Mouse (Mus musculus) urinary bladder, adult 2 months (tissue): ENCODE measurements around the gene Phf21a. TPM values are rescaled to one million over a fixed set of nuclear protein-coding genes. Genes with fewer than 3 reads are reported as not detected.

Experiments used
- DNase-seq: peaks from one replicate; pipeline ENCODE4 v3.0.0; 2022; ENCODE audit warnings: low spot score
- polyA plus RNA-seq: library from polyadenylated mRNA; depleted of rRNA; stranded (reverse); fragments of >200 nt; gene quantifications from 2 replicates; pipeline ENCODE4 v1.2.3, GENCODE M21; 2012

The Phf21a gene
- polyA plus RNA-seq, 1 experiment: 27.1 TPM

DNA sequence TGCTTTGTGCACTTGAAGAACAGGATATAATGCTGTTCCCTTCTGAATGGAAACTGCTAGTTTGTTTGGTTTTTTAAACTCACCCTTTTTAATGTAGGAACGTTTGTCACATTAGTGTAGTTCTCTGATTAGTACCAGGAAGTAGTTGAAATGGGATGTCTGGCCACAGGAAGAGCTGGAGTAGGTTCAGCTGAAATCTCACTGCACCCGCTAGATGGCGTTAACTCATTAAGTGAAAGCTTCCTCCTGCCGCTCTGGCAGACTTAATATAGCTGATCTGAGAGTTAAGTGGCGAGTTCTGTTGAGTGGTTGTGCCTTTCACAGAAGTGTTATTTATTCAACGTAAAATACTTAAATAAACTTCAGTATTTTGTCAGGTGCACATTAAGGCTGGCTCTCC lies 203.5 kb downstream of the Phf21a start:
- no peak for DNase-seq

DNA sequence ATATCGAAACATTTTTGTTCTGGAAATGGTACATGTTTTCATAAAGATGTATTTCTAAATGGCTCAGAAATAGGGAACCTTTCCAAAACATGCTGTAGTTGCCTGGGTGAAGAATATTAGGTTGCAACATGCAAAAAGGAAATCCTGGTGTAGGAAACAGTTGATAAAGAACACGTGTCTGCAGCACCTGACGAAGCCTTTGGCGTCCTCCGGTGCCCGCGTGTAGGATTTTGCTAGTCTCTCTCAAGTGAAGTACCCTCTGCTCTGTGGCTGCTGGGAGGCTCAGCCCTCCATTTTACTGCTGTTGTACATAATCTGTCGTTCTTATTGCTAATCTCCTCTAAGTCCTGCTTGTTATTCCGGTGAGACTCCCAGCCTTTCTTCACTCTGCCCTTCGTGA lies 207.0 kb downstream of the Phf21a start:
- DNase-seq: no peak

DNA sequence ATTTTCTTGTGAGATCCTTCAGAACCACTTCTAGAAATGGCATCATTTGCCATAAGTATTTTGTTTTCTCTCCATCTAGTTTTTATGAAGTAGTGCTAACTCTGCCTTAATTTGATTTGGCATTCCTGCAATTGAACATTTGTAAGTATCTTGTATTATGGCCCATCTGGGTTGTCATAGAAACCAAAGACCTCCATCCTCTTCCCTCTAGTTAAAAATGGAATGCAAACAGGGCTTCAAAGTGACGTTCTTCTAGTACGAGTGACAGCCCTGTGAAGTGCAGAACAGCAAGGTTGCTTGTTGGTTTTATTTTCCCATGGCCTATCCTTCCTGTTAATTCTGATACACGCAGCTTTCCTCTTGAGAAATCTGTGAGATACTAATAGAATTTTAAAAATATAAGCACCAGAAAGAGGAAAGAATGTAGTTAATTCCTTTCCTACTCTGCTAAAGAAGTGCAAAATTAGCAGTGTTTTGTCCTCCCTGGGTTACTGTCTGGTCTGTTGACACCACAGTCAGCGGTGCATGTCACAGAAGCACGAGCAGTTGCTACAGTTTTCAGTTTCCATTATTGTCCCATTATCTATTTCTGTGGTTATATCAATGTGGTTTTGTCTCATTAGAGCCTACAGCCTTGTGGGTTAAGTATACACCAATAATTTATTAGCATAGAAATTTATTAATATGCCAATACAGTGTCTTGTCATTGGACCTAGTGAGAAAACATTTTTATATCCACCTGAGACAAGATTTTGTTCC lies 209.1 kb downstream of the Phf21a start:
- DNase-seq: no peak

DNA sequence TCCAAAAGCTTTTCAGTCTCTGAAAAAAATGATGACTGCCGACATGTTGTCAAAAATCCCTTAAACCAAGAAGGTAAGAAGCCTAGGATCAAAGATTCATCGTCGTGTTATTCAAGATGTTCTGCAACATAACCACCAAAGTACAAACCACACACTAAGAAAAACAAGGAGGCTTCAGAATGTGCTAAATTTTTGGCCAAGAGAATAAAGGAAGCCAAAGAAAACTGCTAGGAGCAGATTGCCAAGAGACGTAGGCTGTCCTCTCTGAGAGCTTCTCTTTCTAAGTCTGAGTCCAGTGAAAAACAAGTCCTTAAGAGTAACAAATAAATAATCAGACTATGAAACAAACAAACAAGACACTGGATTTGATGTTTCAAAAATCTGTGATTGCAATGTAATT lies 219.6 kb downstream of the Phf21a start:
- DNase-seq: no peak

DNA sequence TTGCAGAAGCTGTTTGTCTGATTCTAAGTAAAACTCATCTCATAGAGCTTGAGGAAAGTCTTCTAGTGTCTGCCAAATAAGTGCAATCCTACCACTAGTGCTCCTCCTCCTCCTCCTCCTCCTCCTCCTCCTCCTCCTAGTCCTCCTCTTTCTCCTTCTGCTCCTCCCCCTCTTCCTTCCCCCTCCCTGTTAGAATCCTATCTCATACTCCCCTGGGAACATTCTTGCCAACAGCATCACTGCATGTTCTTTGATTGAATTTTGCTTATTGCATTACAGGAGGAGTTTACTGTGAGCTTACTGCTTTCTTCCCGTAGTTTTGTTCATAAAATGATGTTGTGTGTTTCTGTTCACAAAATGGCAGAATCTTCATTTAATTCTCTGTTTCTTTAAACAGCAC lies 221.1 kb downstream of the Phf21a start:
- no peak for DNase-seq

DNA sequence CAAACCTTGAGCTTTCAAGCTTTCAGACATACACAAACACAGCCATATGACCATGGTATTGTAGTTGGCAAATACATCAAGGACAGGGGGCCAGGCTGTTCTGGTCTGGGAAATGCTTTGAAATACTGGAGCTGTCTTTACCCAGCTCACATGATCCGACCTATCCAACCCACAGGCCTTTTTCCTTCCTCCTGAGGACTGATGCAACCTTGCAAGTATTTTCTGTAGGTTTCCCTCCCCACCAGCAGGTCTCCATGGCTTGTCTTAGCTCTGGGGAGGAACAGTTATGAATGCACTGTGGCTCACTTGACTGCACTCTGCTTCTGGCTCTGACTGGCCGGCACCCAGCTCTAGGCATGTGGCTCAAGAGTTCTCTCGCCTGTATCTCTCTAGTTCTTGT lies 223.7 kb downstream of the Phf21a start:
- no peak for DNase-seq

DNA sequence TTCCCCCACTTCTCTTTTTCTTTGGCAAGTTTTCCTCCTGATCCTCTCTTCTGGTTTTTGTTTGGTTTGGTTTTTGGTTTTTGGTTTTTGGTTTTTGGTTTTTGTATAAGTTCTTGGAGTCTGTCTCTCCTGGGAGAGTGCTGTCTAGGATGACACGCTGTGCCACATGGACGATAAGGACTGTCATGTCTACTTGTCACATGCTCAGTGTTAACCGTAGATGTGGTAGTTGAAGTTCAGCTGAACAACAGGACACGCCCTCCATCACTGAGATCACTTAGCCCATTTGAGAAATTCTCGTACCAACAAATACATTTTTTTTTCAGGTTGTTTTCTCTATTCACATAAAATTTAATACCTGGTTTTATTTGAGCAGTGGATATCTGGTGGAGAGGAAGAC lies 224.3 kb downstream of the Phf21a start:
- DNase-seq: no peak

DNA sequence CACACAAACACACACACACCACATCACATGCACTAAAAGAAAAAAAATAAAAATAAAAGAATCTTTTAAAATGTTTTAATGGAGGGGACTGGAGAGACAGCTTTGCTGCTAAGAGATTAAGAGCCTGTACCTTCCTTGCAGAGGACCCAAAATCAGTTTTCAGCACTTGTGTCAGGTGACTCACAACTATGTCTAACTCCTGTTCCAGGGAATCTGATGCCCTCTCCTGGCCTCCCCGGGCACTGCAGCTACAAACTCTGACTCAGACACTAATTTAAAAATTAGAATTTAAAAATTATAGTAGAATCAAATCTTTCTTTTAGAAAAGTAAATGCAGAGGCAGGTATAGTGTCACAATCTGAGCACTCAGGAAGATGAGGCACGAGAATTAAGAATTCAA lies 229.8 kb downstream of the Phf21a start:
- DNase-seq: no peak

DNA sequence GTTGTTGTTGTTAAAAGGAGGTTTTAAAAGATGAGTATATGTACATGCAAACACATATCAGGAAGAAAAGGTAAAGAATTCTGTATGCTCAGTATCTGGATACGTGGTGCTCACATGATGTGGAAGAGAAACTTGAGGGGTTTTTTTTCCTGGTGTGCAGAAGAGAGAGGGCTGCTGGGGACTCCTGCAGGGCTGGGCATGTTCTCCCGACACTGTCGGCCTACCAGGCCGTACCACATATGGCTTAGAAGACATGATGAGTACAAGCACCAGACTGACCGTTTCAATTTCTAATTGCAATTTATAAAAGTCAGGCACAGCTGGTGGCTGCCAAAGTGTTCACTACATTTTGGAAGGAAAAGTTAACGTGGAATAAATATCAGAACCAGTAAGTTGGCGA lies 232.8 kb downstream of the Phf21a start:
- DNase-seq: no peak

DNA sequence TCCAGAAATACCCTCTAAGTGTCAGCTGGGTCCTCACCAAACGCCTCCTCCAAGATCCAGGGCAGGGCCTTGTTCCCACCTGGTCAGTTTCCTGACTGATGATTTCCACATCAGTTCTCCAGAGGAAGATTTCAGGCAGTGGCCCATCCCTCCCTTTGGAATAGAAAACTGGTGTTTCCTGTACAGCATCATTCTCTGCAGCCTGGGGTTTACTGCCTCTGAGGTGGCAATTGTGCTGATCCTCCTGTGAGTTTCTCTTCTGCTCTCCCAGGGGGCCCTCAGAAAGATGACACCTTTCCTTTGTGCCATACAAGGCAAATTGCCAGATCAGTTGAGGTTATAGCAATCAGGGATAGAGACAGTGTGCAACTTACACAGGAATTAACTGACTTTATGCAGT lies 233.3 kb downstream of the Phf21a start:
- DNase-seq: no peak

DNA sequence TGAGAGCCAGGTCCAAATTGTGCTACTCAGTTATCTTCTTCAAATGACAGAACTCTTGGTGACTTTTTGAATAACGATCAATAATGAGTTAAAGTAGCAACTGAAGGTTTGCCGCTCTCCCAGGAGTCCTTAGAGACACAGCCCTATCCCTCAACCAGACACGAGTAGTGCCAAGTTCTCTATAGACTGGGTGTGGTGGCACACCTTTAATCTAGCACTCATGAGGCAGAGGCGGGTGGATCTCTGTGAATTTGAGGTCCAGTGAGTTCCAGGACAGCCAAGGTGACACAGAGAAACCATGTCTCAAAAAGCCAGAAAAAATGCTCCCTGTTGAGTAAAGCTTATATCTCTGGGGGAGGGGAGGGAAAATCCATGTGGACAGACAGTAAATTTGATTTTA lies 234.7 kb downstream of the Phf21a start:
- no peak for DNase-seq

DNA sequence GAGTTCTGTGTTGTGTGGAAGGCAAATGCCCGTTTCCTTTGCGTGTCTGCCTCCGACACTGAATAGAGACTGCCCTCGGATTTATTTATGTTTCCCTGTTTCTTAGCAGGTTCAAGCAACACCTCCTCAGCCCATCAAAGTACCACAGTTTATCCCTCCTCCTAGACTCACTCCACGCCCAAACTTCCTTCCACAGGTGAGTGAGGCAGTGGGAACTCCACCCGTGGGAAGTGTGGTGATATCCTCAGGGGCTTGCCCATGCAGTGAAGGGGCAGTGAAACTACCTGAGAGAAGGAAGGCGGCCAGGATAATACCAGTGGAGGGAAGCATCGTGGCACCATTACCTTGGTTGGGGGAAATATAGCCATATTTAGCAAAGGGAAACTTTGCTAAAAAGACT lies 235.3 kb downstream of the Phf21a start:
- no peak for DNase-seq

DNA sequence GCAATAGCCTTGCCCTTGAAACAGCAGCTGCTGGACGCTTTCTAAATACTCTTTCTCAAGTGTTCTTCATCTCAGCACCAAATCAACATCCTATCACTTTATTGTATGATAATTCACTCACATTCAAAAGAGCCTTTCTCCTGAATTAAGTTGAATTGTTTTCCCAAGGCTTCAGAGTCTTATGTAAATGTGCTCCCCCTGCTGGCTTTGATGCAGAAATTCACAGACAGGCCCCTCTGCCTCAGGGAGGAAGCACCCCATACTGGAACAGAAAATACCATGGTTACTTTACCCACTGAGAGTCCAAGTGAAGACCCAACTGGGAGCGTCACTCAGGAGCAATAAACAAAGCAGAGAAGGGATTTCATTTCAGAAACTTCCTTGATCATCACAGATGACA lies 237.9 kb downstream of the Phf21a start:
- DNase-seq: no peak

DNA sequence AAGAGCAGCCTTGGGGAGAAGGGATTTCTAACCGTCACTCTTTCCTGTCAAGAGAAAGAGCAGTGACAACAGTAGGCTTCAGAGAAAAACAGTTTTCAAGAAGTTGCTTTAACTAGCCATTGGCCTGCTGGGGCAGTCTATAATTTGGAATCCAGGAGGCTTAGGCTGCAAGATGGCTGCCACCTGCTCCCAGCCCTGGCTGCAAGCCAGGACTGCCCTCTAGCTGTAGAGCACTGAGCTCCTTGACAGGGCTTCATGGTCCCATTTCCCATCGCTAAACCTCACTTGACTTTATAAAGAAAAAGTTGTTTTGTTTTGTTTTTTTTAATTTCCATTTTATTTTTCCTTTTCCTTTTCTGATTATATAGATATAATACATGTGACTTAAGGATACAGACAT lies 238.5 kb downstream of the Phf21a start:
- no peak for DNase-seq

DNA sequence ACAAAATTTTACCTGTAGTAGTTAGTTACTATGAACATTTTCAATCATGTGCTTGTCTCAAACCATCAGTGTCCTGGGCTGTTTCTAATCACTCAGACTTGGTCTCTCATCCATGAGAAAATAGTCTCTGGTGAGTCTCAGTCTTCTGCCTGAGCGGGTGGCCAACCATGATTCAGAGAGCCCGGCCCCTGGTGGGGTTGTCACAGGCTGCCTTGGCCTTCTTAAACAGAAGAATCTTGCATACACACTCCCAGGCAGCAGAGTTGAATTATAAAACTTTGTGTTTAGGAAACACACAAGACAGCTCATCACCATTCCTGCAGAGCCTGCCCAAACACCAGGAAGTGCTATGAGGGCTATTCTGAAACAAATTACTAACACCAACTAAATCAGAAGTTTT lies 239.0 kb downstream of the Phf21a start:
- no peak for DNase-seq

DNA sequence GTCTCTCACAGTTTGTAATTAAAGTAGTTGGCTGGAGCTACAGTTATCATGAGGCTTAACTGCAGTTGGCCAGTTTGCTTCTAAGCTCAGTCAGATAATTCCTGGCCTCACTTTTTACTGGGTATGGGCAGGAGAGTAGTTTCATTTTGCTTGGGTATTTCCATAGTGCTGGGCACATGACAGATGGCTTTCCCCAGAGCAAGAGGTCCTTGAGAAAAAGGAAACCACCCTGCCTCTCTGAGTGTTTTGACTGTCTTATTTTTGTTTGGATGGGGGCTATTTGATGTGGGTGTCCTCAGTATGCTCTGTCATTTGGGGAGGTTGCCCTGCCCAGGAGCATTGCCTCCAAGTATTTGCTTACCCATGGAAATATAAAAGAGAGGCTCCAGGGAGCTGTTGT lies 249.5 kb downstream of the Phf21a start:
- no peak for DNase-seq

DNA sequence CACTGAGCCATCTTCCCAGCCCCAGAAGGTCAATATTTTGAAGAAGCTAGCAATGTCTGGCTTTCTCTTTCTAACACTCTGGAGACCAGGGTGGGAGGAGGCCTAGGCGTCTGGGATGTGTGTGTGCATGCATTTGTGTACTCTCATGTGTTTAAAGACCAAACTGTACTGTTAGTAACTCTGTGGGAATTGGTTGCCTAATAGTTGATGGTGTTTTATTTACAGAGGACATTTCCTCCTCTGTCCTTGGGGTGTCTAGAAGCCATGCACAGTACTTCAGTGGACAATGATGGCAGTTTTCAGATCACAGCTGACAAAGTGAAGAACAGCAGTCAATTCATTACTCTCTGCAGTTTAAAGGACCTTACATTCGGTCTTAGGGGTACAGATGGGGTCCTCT lies 254.3 kb downstream of the Phf21a start:
- no peak for DNase-seq

DNA sequence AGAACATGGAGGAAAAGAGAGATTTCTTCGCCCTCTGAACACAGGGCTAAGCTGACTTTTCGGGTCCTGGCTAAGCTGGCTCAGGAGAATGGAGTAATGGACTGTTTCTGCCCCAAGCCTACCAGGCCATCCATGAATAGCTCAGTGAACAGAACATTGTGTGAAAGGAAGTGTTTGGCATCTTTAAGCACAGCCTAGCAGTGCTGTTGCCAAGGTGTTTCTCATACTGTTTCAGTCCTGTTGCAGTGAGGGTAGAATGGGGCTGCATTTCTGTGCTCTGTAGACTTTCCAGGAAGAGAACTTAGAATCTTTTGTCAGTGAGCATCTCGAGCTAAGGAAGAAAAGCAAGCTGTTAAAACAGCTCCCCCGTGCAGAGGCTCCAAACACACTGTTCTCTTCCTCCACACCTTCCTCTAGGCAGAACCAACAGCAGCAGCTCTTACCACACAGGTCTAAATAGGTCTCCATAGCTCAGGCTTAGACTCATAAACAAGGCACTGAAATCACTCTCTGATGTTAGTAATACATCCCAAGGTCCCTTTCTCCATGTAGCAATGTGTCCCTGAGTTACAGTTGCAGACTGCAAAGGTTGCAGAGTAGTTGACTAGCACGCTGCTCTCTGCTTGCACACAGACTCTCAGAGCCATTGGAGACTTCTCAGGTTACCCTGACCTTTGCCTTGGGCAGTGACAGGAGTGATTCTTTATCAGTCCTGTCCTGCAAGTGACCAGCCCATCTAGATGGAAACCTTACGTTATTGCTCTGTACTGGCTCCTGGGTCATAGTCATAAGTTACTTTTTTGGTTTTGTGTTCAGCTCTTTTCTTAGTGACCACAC lies 256.9 kb downstream of the Phf21a start:
- no peak for DNase-seq

DNA sequence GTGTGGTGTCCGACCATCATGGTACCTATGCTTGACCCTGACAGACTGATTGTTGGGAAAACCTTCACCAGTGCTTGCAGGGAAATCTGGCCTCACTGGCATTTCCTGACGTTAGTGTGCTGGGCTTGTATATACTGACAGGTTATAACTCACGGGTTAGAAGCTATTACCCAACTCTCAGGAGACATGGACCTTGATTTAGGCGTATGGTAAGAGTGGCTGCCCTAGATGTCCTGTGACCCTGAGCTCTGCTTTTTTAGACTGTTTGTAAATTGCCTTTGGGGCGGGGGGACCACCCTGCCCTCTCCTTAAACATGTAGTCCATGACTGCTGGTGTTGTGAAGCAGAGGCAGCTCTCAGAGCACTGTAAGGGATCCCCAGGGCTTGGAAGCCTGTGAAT lies 257.8 kb downstream of the Phf21a start:
- DNase-seq: no peak

DNA sequence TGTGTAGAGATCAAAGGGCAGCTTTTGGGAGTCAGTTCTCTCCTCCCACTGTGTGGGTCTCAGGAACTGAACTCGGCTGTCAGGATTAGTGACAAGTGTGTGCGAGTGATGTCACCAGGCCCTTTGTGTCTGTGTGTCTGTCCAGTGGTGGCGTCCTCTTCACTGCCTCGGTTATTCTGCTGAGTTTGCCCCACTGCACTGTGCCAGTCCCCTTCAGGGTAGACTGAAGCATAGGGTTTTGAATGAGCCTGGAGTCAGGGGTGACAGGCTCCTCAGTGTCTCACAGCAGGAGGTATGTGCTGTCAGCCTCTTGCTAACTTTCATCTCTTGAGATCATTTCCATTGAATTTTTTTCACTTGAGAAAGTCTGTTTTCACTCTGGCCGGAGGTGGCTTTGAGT lies 260.5 kb downstream of the Phf21a start:
- no peak for DNase-seq

DNA sequence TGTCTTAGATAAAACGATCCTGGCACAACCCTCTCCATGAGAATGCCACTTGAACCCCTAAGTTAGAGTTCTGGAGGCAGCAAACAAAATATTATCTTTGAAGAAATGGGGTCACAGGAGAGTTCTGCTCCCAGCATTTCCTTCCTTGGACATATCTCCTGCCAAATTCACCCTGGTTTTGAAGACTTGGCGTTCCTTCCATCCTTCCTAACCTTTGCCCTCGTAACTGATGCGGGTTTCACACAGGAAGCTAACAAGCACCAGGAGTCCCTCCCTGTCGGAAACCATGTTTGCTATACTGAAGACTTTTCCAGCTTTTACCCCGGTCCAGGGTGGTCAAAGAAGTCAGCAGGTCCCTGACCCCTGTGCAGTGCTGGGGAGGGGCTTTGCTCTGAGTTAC lies 261.3 kb downstream of the Phf21a start:
- no peak for DNase-seq

DNA sequence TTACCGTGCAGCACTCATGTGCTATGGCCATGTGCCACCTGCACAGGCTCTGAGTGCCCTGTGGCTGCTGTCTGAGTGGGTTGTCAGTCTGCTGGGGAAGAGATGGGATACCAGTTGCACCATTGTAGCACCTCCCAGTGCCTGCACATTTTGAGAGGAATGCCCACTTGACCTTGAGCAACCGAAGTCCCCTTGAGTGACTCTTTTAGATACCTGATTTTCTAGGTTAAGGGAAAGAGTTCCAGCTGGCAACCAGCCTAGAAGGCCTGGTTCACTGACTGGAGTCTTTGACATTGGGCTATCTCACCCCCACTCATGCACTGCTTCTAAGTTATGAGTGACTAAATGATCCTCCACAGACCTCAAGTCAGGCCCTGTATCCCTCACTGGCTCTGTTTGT lies 266.4 kb downstream of the Phf21a start:
- no peak for DNase-seq

DNA sequence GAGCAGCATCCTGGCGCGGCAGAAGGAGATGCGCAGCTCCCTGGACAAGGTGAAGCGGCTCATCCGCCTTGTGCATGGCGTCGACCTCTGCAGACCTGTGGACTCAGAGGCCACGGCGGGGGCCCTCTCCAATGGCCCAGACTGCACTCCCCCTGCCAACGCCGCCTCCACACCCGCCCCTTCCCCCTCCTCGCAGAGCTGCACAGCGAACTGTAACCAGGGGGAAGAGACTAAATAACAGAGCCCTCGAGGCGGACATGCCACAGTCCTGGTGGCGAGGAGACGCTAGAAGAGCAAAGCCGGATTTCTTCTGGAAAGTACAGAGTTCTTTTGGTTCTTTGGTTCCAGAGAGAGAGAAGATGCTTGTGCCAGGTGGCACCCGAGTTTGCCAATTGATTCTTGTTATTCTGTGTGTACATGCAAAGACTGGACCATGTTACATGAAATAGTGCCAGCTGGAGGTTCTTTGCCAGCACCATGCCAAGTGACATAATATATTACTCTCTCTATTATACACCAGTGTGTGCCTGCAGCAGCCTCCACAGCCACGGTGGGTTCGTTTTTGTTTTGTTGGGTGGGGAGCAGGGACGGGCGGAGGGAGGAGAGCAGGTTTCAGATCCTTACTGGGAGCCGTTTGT lies 267.4 kb downstream of the Phf21a start:
- DNase-seq: no peak
